Mouse (Mus musculus): Measurements from ENCODE around the gene Cntrob. TPM values are rescaled to one million over a fixed set of nuclear protein-coding genes. Genes with fewer than 3 reads are reported as not detected.

Cntrob gene
- total RNA-seq (2021) = 10 to 100 TPM; 15.1 to 15.2 TPM

GRCm38 (mm10) chr11:69323667-69324111 is at the start of gene Cntrob, which contains the start of gene Trappc1:
TSS of gene Cntrob (minus strand) at chr11:69323775.
TSS of gene Trappc1 (plus strand) at chr11:69323980.
- peak; percentile 98 for DNase-seq

GRCm38 (mm10) chr11:69372780-69373170 is 49.2 kb upstream of the Cntrob start:
- no peak for DNase-seq

- peak; percentile 85 to 90 for DNase-seq
These were observed 48.6 kb upstream of the Cntrob start for GRCm38 (mm10) chr11:69372056-69372779.

- DNase-seq = no peak
These were observed 48.0 kb upstream of the Cntrob start for GRCm38 (mm10) chr11:69371601-69372000.

- DNase-seq = no peak
These were observed 47.2 kb upstream of the Cntrob start for GRCm38 (mm10) chr11:69370817-69371215.

- DNase-seq = no peak
These were observed 46.6 kb upstream of the Cntrob start for GRCm38 (mm10) chr11:69369990-69370816.

- no peak for DNase-seq
These were observed 45.8 kb upstream of the Cntrob start, which contains the start of gene Chd3 for GRCm38 (mm10) chr11:69369215-69369989. TSS of gene Chd3 (minus strand) at chr11:69369406.

- DNase-seq = peak in 1 of 2 experiments; percentile 18
These were observed 45.0 kb upstream of the Cntrob start for GRCm38 (mm10) chr11:69368356-69369214.

GRCm38 (mm10) chr11:69367616-69368355 is 44.2 kb upstream of the Cntrob start:
- DNase-seq = peak in 1 of 2 experiments; percentile 30

- DNase-seq = peak in 1 of 2 experiments; percentile 27
These were observed 43.5 kb upstream of the Cntrob start for GRCm38 (mm10) chr11:69366855-69367615.

GRCm38 (mm10) chr11:69366157-69366854 is 42.7 kb upstream of the Cntrob start:
- peak; percentile 93 to 95 for DNase-seq

- peak in 1 of 2 experiments; percentile 12 for DNase-seq
These were observed 42.1 kb upstream of the Cntrob start for GRCm38 (mm10) chr11:69365722-69366121.

- DNase-seq = peak; percentile 90 to 93
These were observed 41.3 kb upstream of the Cntrob start for GRCm38 (mm10) chr11:69364910-69365309.

GRCm38 (mm10) chr11:69364376-69364775 is 40.8 kb upstream of the Cntrob start:
- no peak for DNase-seq

- no peak for DNase-seq
These were observed 38.9 kb upstream of the Cntrob start for GRCm38 (mm10) chr11:69362479-69362878.

GRCm38 (mm10) chr11:69362021-69362420 is 38.4 kb upstream of the Cntrob start:
- no peak for DNase-seq

GRCm38 (mm10) chr11:69357690-69358089 is 34.1 kb upstream of the Cntrob start:
- no peak for DNase-seq

- no peak for DNase-seq
These were observed 33.0 kb upstream of the Cntrob start for GRCm38 (mm10) chr11:69356544-69356943.

GRCm38 (mm10) chr11:69346441-69346840 is 22.9 kb upstream of the Cntrob start:
- DNase-seq = no peak
